Mouse (Mus musculus): ENCODE data around the gene Prkrip1. TPM values are rescaled to one million over a fixed set of nuclear protein-coding genes. Genes with fewer than 3 reads are reported as not detected.
"Not testable (repeated sequence)": the region's sequence is repeated elsewhere in the genome, so short reads cannot be mapped to it uniquely, and the experiment has no call there.

The Prkrip1 gene
- polyA plus RNA-seq, 1 experiment from 2014 or later: 81.3 TPM

DNA sequence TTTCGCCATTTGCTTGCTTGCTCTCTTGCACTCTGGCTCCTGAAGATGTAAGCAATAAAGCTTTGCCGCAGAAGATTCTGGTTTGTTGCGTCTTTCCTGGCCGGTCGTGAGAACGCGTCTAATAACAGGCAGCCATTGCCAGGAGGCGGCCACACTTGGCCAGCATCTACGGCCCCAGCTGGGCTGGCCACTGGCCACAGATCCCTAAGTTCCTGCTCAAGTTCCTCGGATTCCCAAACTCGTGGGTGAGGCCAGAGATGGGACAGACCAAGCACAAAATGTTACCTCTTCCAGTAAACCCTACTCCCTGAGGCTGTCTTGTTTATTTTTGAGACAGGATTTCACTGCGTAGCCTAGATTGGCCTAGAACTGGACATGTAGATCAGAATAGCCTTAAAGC lies 38.7 kb downstream of the Prkrip1 start:
- H3K4me3 ChIP-seq (ENCODE audit: low read depth, low read length); H3K4me1 ChIP-seq (replicated peaks; ENCODE audit: control insufficient read depth, insufficient read depth, low read length); H3K27me3 ChIP-seq (ENCODE audit: control insufficient read depth, insufficient read depth, low read length); H3K27ac ChIP-seq (ENCODE audit: low read depth, low read length); DNase-seq (ENCODE audit: low spot score); H3K9me3 ChIP-seq (ENCODE audit: control insufficient read depth, low read length); ATAC-seq (replicated peaks; ENCODE audit: low FRiP score); H3K4me2 ChIP-seq (ENCODE audit: low read depth, low read length, severe bottlenecking); H3K9ac ChIP-seq (ENCODE audit: low read length); H3K36me3 ChIP-seq (ENCODE audit: control insufficient read depth, insufficient read depth, low read length): not testable (repeated sequence)
- 91% methylated on average over 11 of the region's 12 CpGs for WGBS

GRCm38 (mm10) chr5:136155399-136155798 lies 43.4 kb downstream of the Prkrip1 start:
- Histone ChIP-seq H3K4me1 (replicated peaks; ENCODE audit: control insufficient read depth, insufficient read depth, low read length) (no peaks in the 10 kb centered on the region), H3K27me3 (ENCODE audit: control insufficient read depth, insufficient read depth, low read length) (no peaks in the 10 kb centered on the region), H3K27ac (ENCODE audit: low read depth, low read length) (no peak overlapping the region), H3K36me3 (ENCODE audit: control insufficient read depth, insufficient read depth, low read length) (no peaks in the 10 kb centered on the region), H3K9me3 (ENCODE audit: control insufficient read depth, low read length) (no peaks in the 10 kb centered on the region), H3K4me2 (ENCODE audit: low read depth, low read length, severe bottlenecking) (no peak overlapping the region), H3K9ac (ENCODE audit: low read length) (no peak overlapping the region), H3K4me3 (ENCODE audit: low read depth, low read length) (no peak overlapping the region)
- DNase-seq (ENCODE audit: low spot score) (no peak), ATAC-seq (replicated peaks; ENCODE audit: low FRiP score) (no peak)
- 89% methylated on average over 5 of the region's 5 CpGs for WGBS

DNA sequence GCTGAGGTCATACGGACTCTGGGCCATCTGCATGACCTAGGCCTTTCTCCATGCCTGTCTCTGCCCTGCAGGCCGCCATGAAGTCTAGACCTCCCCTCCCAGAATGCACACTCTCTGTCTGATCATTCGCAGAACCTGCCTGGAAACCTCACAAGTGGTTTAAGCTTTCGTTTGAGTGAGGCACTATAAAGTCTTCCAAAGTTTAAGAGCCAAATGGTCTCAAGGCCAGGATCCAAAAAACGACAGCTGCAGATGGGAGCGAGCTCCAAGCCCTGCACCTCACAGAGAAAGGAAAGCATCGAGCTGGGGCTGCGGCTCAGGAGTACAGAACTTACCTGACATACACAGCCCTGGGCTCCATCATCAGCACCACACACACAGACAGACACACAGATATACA lies 46.4 kb downstream of the Prkrip1 start:
- H3K9me3 ChIP-seq (ENCODE audit: control insufficient read depth, low read length): no peaks in the 10 kb centered on the region
- WGBS: 84% methylated on average over 8 of the region's 8 CpGs
- H3K36me3 ChIP-seq (ENCODE audit: control insufficient read depth, insufficient read depth, low read length): no peaks in the 10 kb centered on the region
- no peaks in the 10 kb centered on the region for H3K27me3 ChIP-seq (ENCODE audit: control insufficient read depth, insufficient read depth, low read length)
- H3K27ac ChIP-seq (ENCODE audit: low read depth, low read length): no peak overlapping the region
- no peak overlapping the region for H3K4me3 ChIP-seq (ENCODE audit: low read depth, low read length)
- no peaks in the 10 kb centered on the region for H3K4me1 ChIP-seq (replicated peaks; ENCODE audit: control insufficient read depth, insufficient read depth, low read length)
- no peak overlapping the region for H3K4me2 ChIP-seq (ENCODE audit: low read depth, low read length, severe bottlenecking)
- no peak overlapping the region for H3K9ac ChIP-seq (ENCODE audit: low read length)
- ATAC-seq (replicated peaks; ENCODE audit: low FRiP score) (no peak), DNase-seq (ENCODE audit: low spot score) (no peak)

- not testable (repeated sequence) for H3K4me1 ChIP-seq (replicated peaks; ENCODE audit: control insufficient read depth, insufficient read depth, low read length); H3K4me3 ChIP-seq (ENCODE audit: low read depth, low read length); DNase-seq (ENCODE audit: low spot score); H3K4me2 ChIP-seq (ENCODE audit: low read depth, low read length, severe bottlenecking); H3K27me3 ChIP-seq (ENCODE audit: control insufficient read depth, insufficient read depth, low read length); H3K9ac ChIP-seq (ENCODE audit: low read length); H3K9me3 ChIP-seq (ENCODE audit: control insufficient read depth, low read length); ATAC-seq (replicated peaks; ENCODE audit: low FRiP score); H3K27ac ChIP-seq (ENCODE audit: low read depth, low read length); H3K36me3 ChIP-seq (ENCODE audit: control insufficient read depth, insufficient read depth, low read length)
- WGBS: 71% methylated on average over 5 of the region's 5 CpGs
Observed at GRCm38 (mm10) chr5:136149134-136149576, 49.6 kb downstream of the Prkrip1 start.

GRCm38 (mm10) chr5:136147704-136148103 lies 51.1 kb downstream of the Prkrip1 start:
- no peak for DNase-seq (ENCODE audit: low spot score)
- Histone ChIP-seq H3K27me3 (ENCODE audit: control insufficient read depth, insufficient read depth, low read length) (no peaks in the 10 kb centered on the region), H3K36me3 (ENCODE audit: control insufficient read depth, insufficient read depth, low read length) (no peaks in the 10 kb centered on the region), H3K4me3 (ENCODE audit: low read depth, low read length) (no peak overlapping the region), H3K9ac (ENCODE audit: low read length) (no peak overlapping the region), H3K27ac (ENCODE audit: low read depth, low read length) (no peak overlapping the region), H3K4me1 (replicated peaks; ENCODE audit: control insufficient read depth, insufficient read depth, low read length) (no peaks in the 10 kb centered on the region), H3K9me3 (ENCODE audit: control insufficient read depth, low read length) (no peaks in the 10 kb centered on the region), H3K4me2 (ENCODE audit: low read depth, low read length, severe bottlenecking) (no peak overlapping the region)
- ATAC-seq (replicated peaks; ENCODE audit: low FRiP score): no peak
- 73% methylated on average over 8 of the region's 8 CpGs for WGBS

DNA sequence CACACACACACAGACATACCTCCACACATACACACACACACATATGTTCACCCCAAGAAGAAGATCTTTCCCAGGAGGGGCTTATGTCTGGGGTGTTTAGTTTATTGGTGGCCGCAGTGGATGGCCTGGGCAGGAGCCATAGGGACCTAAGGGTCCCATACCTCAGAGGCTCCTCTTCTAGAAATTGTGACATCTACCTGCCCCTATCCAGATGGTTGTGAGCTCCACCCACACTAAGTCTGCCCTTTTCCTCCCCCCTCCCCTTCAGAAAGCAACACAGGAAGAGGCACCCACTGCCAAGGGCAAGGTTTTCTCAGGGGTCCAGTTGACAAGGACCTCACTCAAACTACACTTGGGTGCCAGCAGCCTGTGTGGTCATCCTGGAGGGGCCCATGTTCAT lies 51.8 kb downstream of the Prkrip1 start:
- ATAC-seq (replicated peaks; ENCODE audit: low FRiP score): no peak
- H3K27ac ChIP-seq (ENCODE audit: low read depth, low read length): no peak overlapping the region
- no peak overlapping the region for H3K9ac ChIP-seq (ENCODE audit: low read length)
- H3K36me3 ChIP-seq (ENCODE audit: control insufficient read depth, insufficient read depth, low read length): no peaks in the 10 kb centered on the region
- 92% methylated on average over 1 of the region's 1 CpGs for WGBS
- no peak for DNase-seq (ENCODE audit: low spot score)
- H3K4me2 ChIP-seq (ENCODE audit: low read depth, low read length, severe bottlenecking): no peak overlapping the region
- no peaks in the 10 kb centered on the region for H3K4me1 ChIP-seq (replicated peaks; ENCODE audit: control insufficient read depth, insufficient read depth, low read length)
- no peaks in the 10 kb centered on the region for H3K27me3 ChIP-seq (ENCODE audit: control insufficient read depth, insufficient read depth, low read length)
- H3K9me3 ChIP-seq (ENCODE audit: control insufficient read depth, low read length): no peaks in the 10 kb centered on the region
- no peak overlapping the region for H3K4me3 ChIP-seq (ENCODE audit: low read depth, low read length)

DNA sequence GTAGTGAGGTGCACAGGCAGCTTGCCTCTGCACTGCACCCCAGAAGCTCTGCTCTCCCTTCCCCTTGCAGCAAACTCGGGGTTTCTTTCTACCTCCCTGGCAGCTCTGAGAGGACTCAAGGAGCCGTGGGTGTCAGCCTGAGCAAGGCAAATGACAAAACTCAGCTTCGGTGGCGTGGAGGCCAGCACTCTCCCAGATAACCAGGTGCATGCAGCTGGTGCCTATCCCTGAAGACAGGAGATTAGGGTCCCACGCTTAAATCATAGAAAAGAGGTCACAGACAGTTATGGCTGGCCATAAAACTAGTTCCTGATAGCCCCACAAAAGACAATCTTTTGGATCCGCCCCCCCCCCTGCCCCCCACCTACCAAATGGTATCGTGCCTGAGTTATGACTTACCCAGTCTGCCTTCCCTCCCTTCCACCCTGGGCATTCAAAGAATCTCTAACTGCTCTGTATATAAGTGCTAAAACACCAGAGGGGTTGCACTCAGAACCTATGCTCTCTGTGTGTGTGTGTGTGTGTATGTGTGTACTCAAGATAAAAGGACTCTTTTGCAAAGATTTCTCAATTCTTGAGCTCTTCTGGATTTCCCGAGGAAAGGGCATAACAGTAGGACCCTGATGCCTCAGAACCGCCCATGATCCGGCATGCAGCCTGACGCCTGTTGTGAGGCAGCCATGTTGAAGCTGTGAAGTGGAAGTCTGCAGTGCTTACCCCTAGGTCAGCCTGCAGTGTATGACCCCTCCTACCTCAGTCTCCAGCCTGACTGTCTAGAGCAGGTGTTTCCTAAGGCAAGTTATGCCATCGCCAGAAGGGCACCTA lies 53.9 kb downstream of the Prkrip1 start:
- Histone ChIP-seq H3K27ac (ENCODE audit: low read depth, low read length) (no peak overlapping the region), H3K36me3 (ENCODE audit: control insufficient read depth, insufficient read depth, low read length) (peaks cover 3% of the 10 kb centered on the region; the same call in 1 of the 2 replicates), H3K4me1 (replicated peaks; ENCODE audit: control insufficient read depth, insufficient read depth, low read length) (no peaks in the 10 kb centered on the region), H3K4me2 (ENCODE audit: low read depth, low read length, severe bottlenecking) (no peak overlapping the region), H3K4me3 (ENCODE audit: low read depth, low read length) (no peak overlapping the region), H3K27me3 (ENCODE audit: control insufficient read depth, insufficient read depth, low read length) (no peaks in the 10 kb centered on the region), H3K9ac (ENCODE audit: low read length) (no peak overlapping the region), H3K9me3 (ENCODE audit: control insufficient read depth, low read length) (no peaks in the 10 kb centered on the region)
- ATAC-seq (replicated peaks; ENCODE audit: low FRiP score): no peak
- 78% methylated on average over 12 of the region's 12 CpGs for WGBS
- DNase-seq (ENCODE audit: low spot score): no peak

DNA sequence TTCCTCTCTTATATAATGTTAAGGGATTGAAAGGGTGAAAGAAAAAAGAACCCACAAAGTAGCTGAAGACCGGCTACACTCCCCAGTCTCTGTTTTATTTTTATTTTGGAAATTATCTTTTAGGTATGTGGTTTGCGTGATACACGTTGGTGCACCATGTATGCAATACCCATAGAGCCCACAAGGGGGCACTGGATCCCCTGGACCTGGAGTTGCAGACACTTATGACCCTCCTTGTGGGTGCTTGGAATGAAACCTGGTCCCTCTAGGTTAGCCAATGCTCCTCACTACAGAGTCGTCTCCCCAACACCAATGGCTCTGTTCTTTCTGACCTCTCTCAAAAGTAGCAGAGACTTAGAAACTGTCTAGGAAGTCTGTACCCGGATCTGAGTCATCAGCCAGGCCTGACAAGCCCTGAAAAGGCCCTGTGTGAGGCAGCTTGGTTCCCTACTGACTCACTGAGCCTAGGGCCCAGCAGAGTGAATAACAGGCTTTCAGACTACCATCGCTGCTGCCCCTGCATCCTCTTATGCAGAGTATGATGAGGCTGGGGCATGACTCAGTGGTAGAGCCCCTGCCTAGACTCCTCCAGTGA lies 55.5 kb downstream of the Prkrip1 start:
- no peak for DNase-seq (ENCODE audit: low spot score)
- no peaks in the 10 kb centered on the region for H3K27me3 ChIP-seq (ENCODE audit: control insufficient read depth, insufficient read depth, low read length)
- no peak for ATAC-seq (replicated peaks; ENCODE audit: low FRiP score)
- H3K27ac ChIP-seq (ENCODE audit: low read depth, low read length): no peak overlapping the region
- no peak overlapping the region for H3K4me3 ChIP-seq (ENCODE audit: low read depth, low read length)
- H3K9ac ChIP-seq (ENCODE audit: low read length): no peak overlapping the region
- 94% methylated on average over 6 of the region's 6 CpGs for WGBS
- no peak overlapping the region for H3K4me2 ChIP-seq (ENCODE audit: low read depth, low read length, severe bottlenecking)
- no peaks in the 10 kb centered on the region for H3K9me3 ChIP-seq (ENCODE audit: control insufficient read depth, low read length)
- peaks cover 3% of the 10 kb centered on the region; the same call in 1 of the 2 replicates for H3K36me3 ChIP-seq (ENCODE audit: control insufficient read depth, insufficient read depth, low read length)
- no peaks in the 10 kb centered on the region for H3K4me1 ChIP-seq (replicated peaks; ENCODE audit: control insufficient read depth, insufficient read depth, low read length)

All from forebrain, embryonic 11.5 days (tissue).